Mouse (Mus musculus) natural killer cell, adult 2 months (primary cell): Measurements from ENCODE around the gene Chchd6.

Source experiments
- DNase-seq, 2 experiments: peaks; one replicate each; pipeline ENCODE4 v3.0.0; 2022; ENCODE audit warnings: low spot score in 2 of 2

Gene Chchd6

GRCm38 (mm10) chr6:89359771-89360708 is 235.4 kb downstream of the Chchd6 start:
- no peak for DNase-seq

- no peak for DNase-seq
Observed at GRCm38 (mm10) chr6:89359192-89359591, 236.3 kb downstream of the Chchd6 start.

- DNase-seq = no peak
Observed at GRCm38 (mm10) chr6:89355661-89356060, 239.8 kb downstream of the Chchd6 start.

- no peak for DNase-seq
Observed at GRCm38 (mm10) chr6:89354726-89355125, 240.7 kb downstream of the Chchd6 start.

GRCm38 (mm10) chr6:89354076-89354475 is 241.4 kb downstream of the Chchd6 start:
- DNase-seq = no peak

- DNase-seq = no peak
Observed at GRCm38 (mm10) chr6:89353101-89353500, 242.4 kb downstream of the Chchd6 start.

GRCm38 (mm10) chr6:89351441-89352137 is 243.9 kb downstream of the Chchd6 start:
- DNase-seq = no peak

- no peak for DNase-seq
Observed at GRCm38 (mm10) chr6:89350520-89350919, 244.9 kb downstream of the Chchd6 start.

- DNase-seq = no peak
Observed at GRCm38 (mm10) chr6:89350037-89350515, 245.4 kb downstream of the Chchd6 start.

GRCm38 (mm10) chr6:89348363-89348762 is 247.1 kb downstream of the Chchd6 start:
- DNase-seq = no peak

- no peak for DNase-seq
Observed at GRCm38 (mm10) chr6:89347792-89348191, 247.7 kb downstream of the Chchd6 start.

GRCm38 (mm10) chr6:89345855-89346254 is 249.6 kb downstream of the Chchd6 start:
- DNase-seq = no peak

- no peak for DNase-seq
Observed at GRCm38 (mm10) chr6:89345486-89345785, 250.0 kb downstream of the Chchd6 start.

GRCm38 (mm10) chr6:89344613-89345485 is 250.6 kb downstream of the Chchd6 start:
- DNase-seq = no peak

- no peak for DNase-seq
Observed at GRCm38 (mm10) chr6:89341981-89342380, 253.5 kb downstream of the Chchd6 start.

GRCm38 (mm10) chr6:89339447-89339846 is 256.0 kb downstream of the Chchd6 start:
- DNase-seq = no peak

- no peak for DNase-seq
Observed at GRCm38 (mm10) chr6:89338733-89339132, 256.7 kb downstream of the Chchd6 start.

- DNase-seq = no peak
Observed at GRCm38 (mm10) chr6:89337574-89337973, 257.9 kb downstream of the Chchd6 start.

- DNase-seq = no peak
Observed at GRCm38 (mm10) chr6:89333964-89334702, 261.3 kb downstream of the Chchd6 start.
